25 mouse cellular contexts compared by ENCODE assay signal in genomic region chr4:13192202-13192601, GRCm38 (mm10).
DNase-seq lines count a peak whose midpoint lies in the region; ATAC-seq and TF ChIP-seq lines count a peak whose summit lies in the region.
"Had no signal": no experiment of that assay in that cellular context is flagged by ENCODE, and none has a peak within 500 bp of the region (broad histone marks: within the 10 kb centered on the region; RNA-seq: fewer than 3 reads in every experiment).

No protein-coding gene starts in this region.

- no peaks in the 10 kb centered on the region for H3K79me2 ChIP-seq in myocyte (ENCODE audit: control insufficient read depth, insufficient read depth)

- no peaks in the 10 kb centered on the region for H3K4me1 ChIP-seq in lung, embryonic 16.5 days (replicated peaks; ENCODE audit: control insufficient read depth, insufficient read depth, low read length)
- H3K4me1 ChIP-seq in lung, adult 2 months (ENCODE audit: control insufficient read depth, insufficient read depth, low read length): no peaks in the 10 kb centered on the region
- H3K4me1 ChIP-seq: embryonic facial prominence, embryonic 12.5 days; forebrain, embryonic 15.5 days; heart, embryonic 13.5 days; hindbrain, embryonic 12.5 days; kidney, embryonic 15.5 days; liver, embryonic 15.5 days; stomach, embryonic 15.5 days had no signal

- H3ac ChIP-seq in myocyte (ENCODE audit: control insufficient read depth, insufficient read length): no peak overlapping the region

- no peak for TF ChIP-seq CTCF in lung, adult 2 months (IDR thresholded peaks at IDR 0.05; ENCODE audit: insufficient read depth, low read length)

- H3K27me3 ChIP-seq in lung, embryonic 16.5 days (ENCODE audit: control insufficient read depth, insufficient read depth, low read depth, low read length): no peaks in the 10 kb centered on the region
- H3K27me3 ChIP-seq in myocyte (ENCODE audit: control insufficient read depth, insufficient read depth, insufficient read length): no peaks in the 10 kb centered on the region
- H3K27me3 ChIP-seq: embryonic facial prominence, embryonic 12.5 days; forebrain, embryonic 15.5 days; heart, embryonic 13.5 days; hindbrain, embryonic 12.5 days; kidney, embryonic 15.5 days; liver, embryonic 15.5 days; stomach, embryonic 15.5 days had no signal

- peak; percentile 12 to 21 for DNase-seq in cerebellum, adult 18-20 months
- no peak for DNase-seq in cerebellum, adult 8-10 months
- DNase-seq in lung, adult 2 months: no peak
- no peak for DNase-seq in adrenal gland, adult 18-20 months (ENCODE audit: low spot score in 2 of 2)
- no peak for DNase-seq in spleen, postnatal 14 days (ENCODE audit: low spot score in 2 of 2)
- DNase-seq: adrenal gland, postnatal 36 days; gastrocnemius, postnatal 25 days; heart, adult 2 months; heart, postnatal 14 days; kidney, postnatal 4 days; lung, postnatal 10 days; midbrain, embryonic 14.5 days; thymus, postnatal 36 days had no signal

- ATAC-seq in lung, embryonic 16.5 days (ENCODE audit: low read depth): 0 out of 2 replicates have a peak, but pooled peaks have one; percentile 10
- ATAC-seq in common myeloid progenitor, adult 5-6 weeks (replicated peaks; ENCODE audit: low read depth, poor library complexity, severe bottlenecking): peak; percentile 58
- ATAC-seq: forebrain, embryonic 15.5 days; intestine, postnatal 0 days had no signal

- TF ChIP-seq POLR2A in lung, adult 2 months (IDR thresholded peaks at IDR 0.05; ENCODE audit: borderline replicate concordance, extremely low read depth, low read depth, low read length): no peak
- TF ChIP-seq POLR2A in myocyte (IDR thresholded peaks at IDR 0.05; ENCODE audit: insufficient read length, low read depth): no peak

- no peaks in the 10 kb centered on the region for H3K36me3 ChIP-seq in lung, embryonic 16.5 days (ENCODE audit: control insufficient read depth, insufficient read depth, low read length)
- H3K36me3 ChIP-seq in myocyte (ENCODE audit: control insufficient read depth, insufficient read depth): no peaks in the 10 kb centered on the region
- H3K36me3 ChIP-seq: embryonic facial prominence, embryonic 12.5 days; forebrain, embryonic 15.5 days; heart, embryonic 13.5 days; hindbrain, embryonic 12.5 days; kidney, embryonic 15.5 days; liver, embryonic 15.5 days; stomach, embryonic 15.5 days had no signal

- no peak overlapping the region for H3K27ac ChIP-seq in lung, embryonic 16.5 days (ENCODE audit: low read length)
- H3K27ac ChIP-seq: embryonic facial prominence, embryonic 12.5 days; forebrain, embryonic 15.5 days; heart, adult 2 months; heart, embryonic 13.5 days; hindbrain, embryonic 12.5 days; kidney, embryonic 15.5 days; liver, embryonic 15.5 days; stomach, embryonic 15.5 days had no signal

- no peak overlapping the region for H3K9ac ChIP-seq in lung, embryonic 16.5 days (ENCODE audit: low read length)
- H3K9ac ChIP-seq: embryonic facial prominence, embryonic 12.5 days; forebrain, embryonic 15.5 days; heart, embryonic 13.5 days; hindbrain, embryonic 12.5 days; kidney, embryonic 15.5 days; liver, embryonic 15.5 days; stomach, embryonic 15.5 days had no signal

- WGBS in lung, embryonic 16.5 days: 56% methylated on average over 3 of the region's 3 CpGs
- WGBS in lung, adult 2 months: 65% methylated on average over 3 of the region's 3 CpGs

- H3K4me3 ChIP-seq in lung, embryonic 16.5 days (ENCODE audit: low read length): no peak overlapping the region
- H3K4me3 ChIP-seq in lung, adult 2 months (replicated peaks; ENCODE audit: extremely low read depth, low read depth, low read length): no peak overlapping the region
- H3K4me3 ChIP-seq in myocyte: no peak overlapping the region
- H3K4me3 ChIP-seq: embryonic facial prominence, embryonic 12.5 days; erythroblast, embryonic 14.5 days; forebrain, embryonic 15.5 days; heart, adult 2 months; heart, embryonic 13.5 days; hindbrain, embryonic 12.5 days; kidney, embryonic 15.5 days; liver, embryonic 15.5 days; stomach, embryonic 15.5 days had no signal

- no peak overlapping the region for H3K4me2 ChIP-seq in lung, embryonic 16.5 days (ENCODE audit: low read depth, low read length)
- H3K4me2 ChIP-seq in myocyte (ENCODE audit: low read depth): peak overlapping the region; percentile 42
- H3K4me2 ChIP-seq: embryonic facial prominence, embryonic 12.5 days; forebrain, embryonic 15.5 days; heart, embryonic 13.5 days; hindbrain, embryonic 12.5 days; kidney, embryonic 15.5 days; liver, embryonic 15.5 days; stomach, embryonic 15.5 days had no signal

- H3K9me3 ChIP-seq in lung, embryonic 16.5 days (ENCODE audit: control insufficient read depth, low read length): no peaks in the 10 kb centered on the region
- H3K9me3 ChIP-seq: embryonic facial prominence, embryonic 12.5 days; forebrain, embryonic 15.5 days; heart, embryonic 13.5 days; hindbrain, embryonic 12.5 days; kidney, embryonic 15.5 days; liver, embryonic 15.5 days; stomach, embryonic 15.5 days had no signal

TF ChIP-seq in myocyte, 11 proteins besides CTCF, POLR2A, EP300 and RAD21:
- no peak for TF ChIP-seq TCF12 (IDR thresholded peaks at IDR 0.05; ENCODE audit: insufficient read depth, poor library complexity, severe bottlenecking)
- TF ChIP-seq MYOD1 (IDR thresholded peaks at IDR 0.05; ENCODE audit: control insufficient read depth in 1 of 3, insufficient read length in 2 of 3, low read depth in 2 of 3): no peak
- no peak for TF ChIP-seq CEBPB (IDR thresholded peaks at IDR 0.05; ENCODE audit: insufficient read depth, poor library complexity, severe bottlenecking)
- no peak for TF ChIP-seq MAX (IDR thresholded peaks at IDR 0.05; ENCODE audit: low read depth)
- TF ChIP-seq REST (IDR thresholded peaks at IDR 0.05; ENCODE audit: insufficient read depth, insufficient read length): no peak
- TF ChIP-seq E2F4 (IDR thresholded peaks at IDR 0.05; ENCODE audit: insufficient read depth): no peak
- TF ChIP-seq USF1 (IDR thresholded peaks at IDR 0.05; ENCODE audit: low read depth): no peak
- TF ChIP-seq SRF (IDR thresholded peaks at IDR 0.05; ENCODE audit: control insufficient read depth, insufficient read length, low read depth): no peak
- TF ChIP-seq POLR2AphosphoS2 (IDR thresholded peaks at IDR 0.05; ENCODE audit: insufficient read length, low read depth): no peak
- no peak for TF ChIP-seq MYOG (IDR thresholded peaks at IDR 0.05; ENCODE audit: control insufficient read depth in 1 of 3, insufficient read depth in 1 of 3, insufficient read length in 2 of 3, low read depth in 2 of 3)
- no peak for TF ChIP-seq TCF3 (IDR thresholded peaks at IDR 0.05; ENCODE audit: insufficient read length, low read depth)
TF ChIP-seq in myocyte: peak in this region for 0.

Comparison
In these comparisons a context has a peak if more than half of its experiments do, and no peak if none do; other contexts are left out.
1. DNase-seq: peak in cerebellum, adult 18-20 months (2 of 2); none in cerebellum, adult 8-10 months (single experiment), lung, adult 2 months (single experiment), adrenal gland, adult 18-20 months (0 of 2) and spleen, postnatal 14 days (0 of 2).